In genomic region chr4:143214221-143214797, GRCm38 (mm10) we compare ENCODE assay signal across 14 mouse cellular contexts.
"Had no signal": no experiment of that assay in that cellular context is flagged by ENCODE, and none has a peak within 500 bp of the region (broad histone marks: within the 10 kb centered on the region; RNA-seq: fewer than 3 reads in every experiment).

No protein-coding gene starts in this region.

- H3K27me3 ChIP-seq: kidney, embryonic 15.5 days; liver, embryonic 15.5 days; stomach, embryonic 15.5 days had no signal

- DNase-seq: kidney, adult 2 months; kidney, postnatal 14 days; lung, adult 2 months; lung, postnatal 10 days; lung, postnatal 4 days; thymus, adult 2 months; thymus, postnatal 4 days had no signal

- H3K4me3 ChIP-seq: kidney, embryonic 15.5 days; left cerebral cortex, adult 2 months; limb, embryonic 10.5 days; liver, embryonic 15.5 days; midbrain, embryonic 12.5 days; stomach, embryonic 15.5 days had no signal

- H3K27ac ChIP-seq: kidney, embryonic 15.5 days; left cerebral cortex, adult 2 months; limb, embryonic 10.5 days; liver, embryonic 15.5 days; midbrain, embryonic 12.5 days; stomach, embryonic 15.5 days had no signal

- ATAC-seq: midbrain, embryonic 16.5 days had no signal
